7 mouse cellular contexts compared by ENCODE assay signal in genomic region chr19:46511263-46511662, GRCm38 (mm10). TPM values are rescaled to one million over a fixed set of nuclear protein-coding genes. Genes with fewer than 3 reads are reported as not detected.
DNase-seq lines count a peak whose midpoint lies in the region; ATAC-seq and TF ChIP-seq lines count a peak whose summit lies in the region.

No protein-coding gene starts in this region.

- no peak overlapping the region for H3K4me3 ChIP-seq in left cerebral cortex, adult 2 months
- H3K4me3 ChIP-seq in cortical plate, adult 2 months (ENCODE audit: insufficient read depth, low read length), result no peak overlapping the region
- H3K4me3 ChIP-seq in kidney, embryonic 16.5 days (ENCODE audit: low read length), result no peak overlapping the region
- H3K4me3 ChIP-seq in myocyte, result no peak overlapping the region

- H3K9ac ChIP-seq in kidney, embryonic 16.5 days (replicated peaks; ENCODE audit: low read length), result no peak overlapping the region

- no peak for TF ChIP-seq POLR2A in cortical plate, adult 2 months (IDR thresholded peaks at IDR 0.05; ENCODE audit: extremely low read depth, insufficient read depth, low read length)
- TF ChIP-seq POLR2A in myocyte (IDR thresholded peaks at IDR 0.05; ENCODE audit: insufficient read length, low read depth), result peak; percentile 35

- H3K79me2 ChIP-seq in myocyte (ENCODE audit: control insufficient read depth, insufficient read depth), result peaks cover 81% of the 10 kb centered on the region

- H3K4me2 ChIP-seq in kidney, embryonic 16.5 days (replicated peaks; ENCODE audit: low read depth, low read length), result no peak overlapping the region
- H3K4me2 ChIP-seq in myocyte (ENCODE audit: low read depth), result peak overlapping the region; percentile 12

- H3ac ChIP-seq in myocyte (ENCODE audit: control insufficient read depth, insufficient read length), result no peak overlapping the region

- 80% methylated on average over 10 of the region's 10 CpGs for WGBS in kidney, embryonic 16.5 days

- H3K27me3 ChIP-seq in kidney, embryonic 16.5 days (ENCODE audit: insufficient read depth, low read length), result no peaks in the 10 kb centered on the region
- H3K27me3 ChIP-seq in myocyte (ENCODE audit: control insufficient read depth, insufficient read depth, insufficient read length), result no peaks in the 10 kb centered on the region

- peaks cover 13% of the 10 kb centered on the region for H3K4me1 ChIP-seq in cortical plate, adult 2 months (ENCODE audit: control insufficient read depth, insufficient read depth, low read length)
- H3K4me1 ChIP-seq in kidney, embryonic 16.5 days (ENCODE audit: insufficient read depth, low read length), result peaks cover 51% of the 10 kb centered on the region

- H3K9me3 ChIP-seq in kidney, embryonic 16.5 days (ENCODE audit: low read length), result no peaks in the 10 kb centered on the region

- no peak for TF ChIP-seq CTCF in left cerebral cortex, adult 2 months (IDR thresholded peaks at IDR 0.05)
- TF ChIP-seq CTCF in cortical plate, adult 2 months (IDR thresholded peaks at IDR 0.05; ENCODE audit: extremely low read depth, insufficient read depth, low read length), result no peak

- H3K27ac ChIP-seq in left cerebral cortex, adult 2 months, result peak overlapping the region; percentile 12; the same call in 1 of the 2 replicates
- peak overlapping the region; percentile 76 for H3K27ac ChIP-seq in cortical plate, adult 2 months (ENCODE audit: insufficient read depth, low read length)
- H3K27ac ChIP-seq in kidney, embryonic 16.5 days (ENCODE audit: low read length), result peak overlapping the region; percentile 48; the same call in 1 of the 2 replicates

- intact Hi-C loops in left cerebral cortex, adult 2 months (cut with DNase I), result no loop called here
- intact Hi-C loops in left cerebral cortex, postnatal 4 days (cut with DNase I), result no loop called here

- ATAC-seq in kidney, embryonic 16.5 days (ENCODE audit: low FRiP score, low TSS enrichment), result no peak

- DNase-seq in left cerebral cortex, adult 2 months (ENCODE audit: extremely low spot score in 1 of 2, low spot score in 2 of 2), result no peak
- DNase-seq in left cerebral cortex, postnatal 4 days, result no peak
- no peak for DNase-seq in spleen, postnatal 10 days (ENCODE audit: low spot score in 2 of 2)
- no peak for DNase-seq in frontal cortex, adult 2 months (ENCODE audit: extremely low spot score in 1 of 2, low spot score in 1 of 2)

- H3K36me3 ChIP-seq in kidney, embryonic 16.5 days (ENCODE audit: insufficient read depth, low read length), result peaks cover 66% of the 10 kb centered on the region
- peaks cover 51% of the 10 kb centered on the region for H3K36me3 ChIP-seq in myocyte (ENCODE audit: control insufficient read depth, insufficient read depth)

TF ChIP-seq in myocyte, 11 proteins besides CTCF, POLR2A, EP300 and RAD21:
- TF ChIP-seq POLR2AphosphoS2 (IDR thresholded peaks at IDR 0.05; ENCODE audit: insufficient read length, low read depth), result no peak
- no peak for TF ChIP-seq REST (IDR thresholded peaks at IDR 0.05; ENCODE audit: insufficient read depth, insufficient read length)
- no peak for TF ChIP-seq MAX (IDR thresholded peaks at IDR 0.05; ENCODE audit: low read depth)
- no peak for TF ChIP-seq USF1 (IDR thresholded peaks at IDR 0.05; ENCODE audit: low read depth)
- TF ChIP-seq TCF12 (IDR thresholded peaks at IDR 0.05; ENCODE audit: insufficient read depth, poor library complexity, severe bottlenecking), result no peak
- no peak for TF ChIP-seq TCF3 (IDR thresholded peaks at IDR 0.05; ENCODE audit: insufficient read length, low read depth)
- no peak for TF ChIP-seq CEBPB (IDR thresholded peaks at IDR 0.05; ENCODE audit: insufficient read depth, poor library complexity, severe bottlenecking)
- no peak for TF ChIP-seq SRF (IDR thresholded peaks at IDR 0.05; ENCODE audit: control insufficient read depth, insufficient read length, low read depth)
- no peak for TF ChIP-seq MYOD1 (IDR thresholded peaks at IDR 0.05; ENCODE audit: control insufficient read depth in 1 of 3, insufficient read length in 2 of 3, low read depth in 2 of 3)
- no peak for TF ChIP-seq E2F4 (IDR thresholded peaks at IDR 0.05; ENCODE audit: insufficient read depth)
- TF ChIP-seq MYOG (IDR thresholded peaks at IDR 0.05; ENCODE audit: control insufficient read depth in 1 of 3, insufficient read depth in 1 of 3, insufficient read length in 2 of 3, low read depth in 2 of 3), result no peak

RNA-seq across cellular contexts. Expression of gene Trim8, which starts 9.8 kb away (rescaled TPM):
- 100 to 1,000 TPM; 114 to 121 TPM for total RNA-seq in left cerebral cortex, adult 2 months (2021)
- 100 to 1,000 TPM; 113 to 119 TPM for total RNA-seq in left cerebral cortex, postnatal 4 days (2021)
- 44.7 and 47.1 TPM in 2 replicates for polyA plus RNA-seq in cortical plate, adult 2 months (2012; rRNA removed)
- 22.2 and 26.0 TPM in 2 replicates for polyA plus RNA-seq in kidney, embryonic 16.5 days (2015; fragmentation: Nextera tagmentation; extraction: Ambion mirVana)
- 42.3 TPM for polyA plus RNA-seq in myocyte (2012; fragmentation: generic; extraction: Trizol)
- polyA plus RNA-seq in frontal cortex, adult 2 months (2012; rRNA removed), result 58.6 and 60.6 TPM in 2 replicates

Comparison
In these comparisons a context has a peak if more than half of its experiments do, and no peak if none do; other contexts are left out.
1. H3K27ac ChIP-seq: peak in every context shown above with its lines; median percentile 76 in cortical plate, adult 2 months; 48 in kidney, embryonic 16.5 days; 12 in left cerebral cortex, adult 2 months.